ENCODE assay signal across 10 mouse cellular contexts in the genomic region with DNA sequence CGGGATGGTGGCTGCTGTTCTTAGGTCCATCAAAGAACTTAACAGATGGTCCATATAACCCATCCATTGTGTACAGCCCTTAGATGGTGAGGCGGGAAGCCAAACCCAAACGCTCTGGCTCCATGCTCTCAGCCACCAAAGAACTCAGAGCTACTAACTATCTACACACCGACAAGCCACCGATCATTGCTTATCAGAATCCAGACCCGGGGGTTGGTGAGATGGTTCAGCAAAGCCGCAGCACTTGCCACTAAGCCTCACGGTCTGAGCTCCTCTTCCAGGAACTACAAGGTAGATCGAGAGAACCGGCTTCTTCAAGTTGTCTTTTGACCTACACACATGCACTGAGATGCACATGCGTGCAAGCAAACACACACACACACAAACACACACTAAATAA.
"Had no signal": no experiment of that assay in that cellular context is flagged by ENCODE, and none has a peak within 500 bp of the region (broad histone marks: within the 10 kb centered on the region; RNA-seq: fewer than 3 reads in every experiment).

No protein-coding gene starts in this region.

- DNase-seq: lung, postnatal 14 days; right cerebral cortex, postnatal 14 days; thymus, adult 2 months; thymus, postnatal 25 days had no signal

- H3K4me3 ChIP-seq: limb, embryonic 12.5 days; lung, embryonic 15.5 days; midbrain, embryonic 13.5 days; stomach, embryonic 15.5 days had no signal

- H3K27me3 ChIP-seq: limb, embryonic 12.5 days; lung, embryonic 15.5 days; midbrain, embryonic 13.5 days; stomach, embryonic 15.5 days had no signal

- H3K9me3 ChIP-seq: limb, embryonic 12.5 days; lung, embryonic 15.5 days; midbrain, embryonic 13.5 days; stomach, embryonic 15.5 days had no signal

- ATAC-seq: intestine, embryonic 16.5 days; midbrain, embryonic 13.5 days had no signal

- H3K36me3 ChIP-seq: limb, embryonic 12.5 days; lung, embryonic 15.5 days; midbrain, embryonic 13.5 days; stomach, embryonic 15.5 days had no signal

- H3K4me2 ChIP-seq: limb, embryonic 12.5 days; lung, embryonic 15.5 days; midbrain, embryonic 13.5 days; stomach, embryonic 15.5 days had no signal

- H3K27ac ChIP-seq: limb, embryonic 12.5 days; lung, embryonic 15.5 days; macrophage; midbrain, embryonic 13.5 days; stomach, embryonic 15.5 days had no signal

- H3K9ac ChIP-seq: limb, embryonic 12.5 days; lung, embryonic 15.5 days; midbrain, embryonic 13.5 days; stomach, embryonic 15.5 days had no signal
